Mouse (Mus musculus): ENCODE data around the gene Btbd19.

DNA sequence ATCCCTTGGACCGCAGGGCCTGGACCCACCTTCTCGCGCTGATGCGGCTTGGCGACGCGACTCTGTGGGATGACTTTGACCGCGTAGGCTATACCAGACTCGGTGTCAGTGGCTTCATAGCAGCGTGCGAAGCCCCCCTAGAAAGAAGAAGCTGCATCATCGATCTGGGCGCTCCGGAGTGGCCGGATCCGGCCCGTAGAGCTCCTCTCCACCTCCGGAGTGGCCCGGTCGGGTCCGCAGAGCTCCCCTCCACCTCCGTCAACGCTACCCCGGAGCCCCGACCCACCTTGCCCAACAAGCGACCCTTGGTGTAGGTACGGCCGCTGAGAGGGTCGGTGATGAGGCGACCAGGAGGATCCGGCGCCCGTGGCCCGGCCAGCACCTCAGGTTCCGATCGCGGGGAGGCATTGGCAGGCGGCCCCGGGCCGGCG is 7.9 kb upstream of the Btbd19 start:
- TF ChIP-seq POLR2A (IDR thresholded peaks at IDR 0.05; ENCODE audit: low read depth, low read length) (no peak; the same call in 1 of the 2 replicates), CTCF (IDR thresholded peaks at IDR 0.05; ENCODE audit: extremely low read depth, insufficient read length, insufficient replicate concordance, low read depth, low read length) (no peak)
